Mouse (Mus musculus) heart, embryonic 13.5 days (tissue): Measurements from ENCODE around the gene Nop14. TPM values are rescaled to one million over a fixed set of nuclear protein-coding genes. Genes with fewer than 3 reads are reported as not detected.

Experiments
- polyA plus RNA-seq: library from polyadenylated mRNA; unstranded; fragments of >200 nt; fragmentation: Nextera tagmentation; extraction: Ambion mirVana; gene quantifications from 2 replicates; pipeline ENCODE4 v1.2.1, GENCODE M21; 2015

Nop14 gene
- polyA plus RNA-seq, 1 experiment from 2014 or later = 15.3 TPM

Other genes with a start within 250 kb of the Nop14 start
- 14.6 and 18.8 TPM in 2 replicates for gene Tnip2, start 146.2 kb downstream of the Nop14 start, polyA plus RNA-seq
- gene Sh3bp2, start 134.3 kb downstream of the Nop14 start, polyA plus RNA-seq = 3.9 and 4.9 TPM in 2 replicates
- 143 and 144 TPM in 2 replicates for gene Add1, start 86.5 kb downstream of the Nop14 start, polyA plus RNA-seq
- 75.1 and 78.4 TPM in 2 replicates for gene Mfsd10, start 22.9 kb downstream of the Nop14 start, polyA plus RNA-seq
- gene Grk4, start 231 bp upstream of the Nop14 start, polyA plus RNA-seq = 2.4 and 3.5 TPM in 2 replicates
- gene Htt, start 101.6 kb upstream of the Nop14 start, polyA plus RNA-seq = 7.9 and 8.4 TPM in 2 replicates
- gene Msantd1, start 247.9 kb upstream of the Nop14 start, polyA plus RNA-seq = 0.52 TPM in 1 of 2 replicates, not detected in the other